15 mouse cellular contexts compared by ENCODE assay signal in genomic region chr2:22857501-22857900, GRCm38 (mm10). TPM values are rescaled to one million over a fixed set of nuclear protein-coding genes. Genes with fewer than 3 reads are reported as not detected.
A peak's percentile ranks its signal among the peaks of the same experiment; 100 is the strongest.
DNase-seq lines count a peak whose midpoint lies in the region; ATAC-seq and TF ChIP-seq lines count a peak whose summit lies in the region.
"Had no signal": no experiment of that assay in that cellular context is flagged by ENCODE, and none has a peak within 500 bp of the region (broad histone marks: within the 10 kb centered on the region; RNA-seq: fewer than 3 reads in every experiment).

No protein-coding gene starts in this region.

- TF ChIP-seq CTCF in hindbrain, postnatal 0 days (IDR thresholded peaks at IDR 0.05; ENCODE audit: low read depth): no peak

- H3K9me3 ChIP-seq in hindbrain, postnatal 0 days (ENCODE audit: low read length): no peaks in the 10 kb centered on the region

- H3K27me3 ChIP-seq in hindbrain, postnatal 0 days (ENCODE audit: insufficient read depth, low read length): no peaks in the 10 kb centered on the region

- H3K9ac ChIP-seq in hindbrain, postnatal 0 days (replicated peaks; ENCODE audit: low read length): no peak overlapping the region
- H3K9ac ChIP-seq: liver, embryonic 14.5 days had no signal

- peak; percentile 5 for DNase-seq in embryo, embryonic 10 days (ENCODE audit: low spot score)
- no peak for DNase-seq in embryo, embryonic 9.5 days (ENCODE audit: extremely low spot score)
- peak; percentile 7 to 49 for DNase-seq in left cerebral cortex, postnatal 14 days (ENCODE audit: low spot score in 2 of 2)
- DNase-seq in left cerebral cortex, postnatal 4 days: no peak
- DNase-seq in CD4-positive, CD25-positive, alpha-beta regulatory T cell, adult 2 months (ENCODE audit: low read depth, low spot score): peak; percentile 73
- peak; percentile 61 for DNase-seq in hindbrain, postnatal 0 days (ENCODE audit: low spot score)
- no peak for DNase-seq in kidney, adult 18-20 months
- no peak for DNase-seq in heart, adult 18-20 months
- DNase-seq: cerebellum, adult 9-10 months; heart, adult 11 months; heart, postnatal 10 days; kidney, adult 2 months; lung, postnatal 4 days had no signal

- peak; percentile 59; the same call in 1 of the 2 replicates for ATAC-seq in hindbrain, postnatal 0 days

- no peak overlapping the region for H3K4me3 ChIP-seq in hindbrain, postnatal 0 days (ENCODE audit: low read length)
- H3K4me3 ChIP-seq: myocyte had no signal

- H3K4me1 ChIP-seq in hindbrain, postnatal 0 days (ENCODE audit: insufficient read depth, low read length): no peaks in the 10 kb centered on the region

- no peak overlapping the region for H3K4me2 ChIP-seq in hindbrain, postnatal 0 days (ENCODE audit: low read depth, low read length)

- intact Hi-C loops in left cerebral cortex, postnatal 14 days (cut with DNase I): no loop called here
- intact Hi-C loops in left cerebral cortex, postnatal 4 days (cut with DNase I): no loop called here

- H3K36me3 ChIP-seq in hindbrain, postnatal 0 days (ENCODE audit: insufficient read depth, low read length): no peaks in the 10 kb centered on the region

- H3K27ac ChIP-seq in hindbrain, postnatal 0 days: no peak overlapping the region
- H3K27ac ChIP-seq: liver, embryonic 14.5 days had no signal

- WGBS in hindbrain, postnatal 0 days: 23% methylated on average over 3 of the region's 3 CpGs

RNA-seq across cellular contexts. Expression of gene Pdss1, which starts 37.8 kb away (rescaled TPM):
- 10 to 100 TPM; 14.6 to 15.0 TPM for total RNA-seq in left cerebral cortex, postnatal 14 days (2021)
- total RNA-seq in left cerebral cortex, postnatal 4 days (2021): 10 to 100 TPM; 22.3 to 22.6 TPM
- 10.2 and 15.5 TPM in 2 replicates for total RNA-seq in hindbrain, postnatal 0 days (2014; rRNA removed)
- polyA plus RNA-seq in hindbrain, postnatal 0 days (2015; fragmentation: Nextera tagmentation; extraction: Ambion mirVana): 21.1 and 22.5 TPM in 2 replicates
- 10 to 100 TPM; 20.4 to 23.9 TPM for total RNA-seq in heart, adult 18-20 months (2021)

Comparison
In these comparisons a context has a peak if more than half of its experiments do, and no peak if none do; other contexts are left out.
1. DNase-seq: peak in embryo, embryonic 10 days (single experiment), left cerebral cortex, postnatal 14 days (2 of 2), CD4-positive, CD25-positive, alpha-beta regulatory T cell, adult 2 months (single experiment) and hindbrain, postnatal 0 days (single experiment); none in embryo, embryonic 9.5 days (single experiment), left cerebral cortex, postnatal 4 days (single experiment), kidney, adult 18-20 months (single experiment) and heart, adult 18-20 months (0 of 2).